Mouse (Mus musculus) ES-E14 (cell line): ENCODE results near the gene Secisbp2l.

Experiments used
- HCFC1 ChIP-seq: IDR thresholded peaks from 2 replicates; pipeline ENCODE4 v1.6.1; 2012; ENCODE audit warnings: low read length, inconsistent platforms, borderline replicate concordance; ENCODE audit not compliant: insufficient read depth
- MAFK ChIP-seq: IDR thresholded peaks from 2 replicates; pipeline ENCODE4 v1.6.1; 2014; ENCODE audit warnings: mild to moderate bottlenecking, low read depth, low read length, inconsistent platforms; ENCODE audit not compliant: insufficient read depth
- ZNF384 ChIP-seq: IDR thresholded peaks from 2 replicates; pipeline ENCODE4 v1.6.1; 2012; ENCODE audit warnings: low read depth, low read length, inconsistent platforms

GRCm38 (mm10) chr2:125781006-125781405 lies 1.7 kb downstream of the Secisbp2l start:
- TF ChIP-seq ZNF384 = no peak
- TF ChIP-seq MAFK = no peak
- no peak for TF ChIP-seq HCFC1
